Mouse (Mus musculus): ENCODE measurements around the gene Macrod1. TPM values are rescaled to one million over a fixed set of nuclear protein-coding genes. Genes with fewer than 3 reads are reported as not detected.

The Macrod1 gene
- polyA plus RNA-seq, 1 experiment from 2014 or later = 4.8 TPM

- Histone ChIP-seq H3K27ac (ENCODE audit: low read depth, low read length) (no peak overlapping the region), H3K27me3 (replicated peaks; ENCODE audit: control insufficient read depth, insufficient read depth, low read length) (no peaks in the 10 kb centered on the region), H3K4me2 (ENCODE audit: low read length) (no peak overlapping the region), H3K9ac (ENCODE audit: low read length) (no peak overlapping the region), H3K9me3 (replicated peaks; ENCODE audit: control insufficient read depth, low read length) (no peaks in the 10 kb centered on the region), H3K4me3 (ENCODE audit: low read depth, low read length) (no peak overlapping the region), H3K4me1 (ENCODE audit: control insufficient read depth, insufficient read depth, low read length) (peaks cover 27% of the 10 kb centered on the region), H3K36me3 (ENCODE audit: control insufficient read depth, insufficient read depth, low read length) (no peaks in the 10 kb centered on the region)
- 24% methylated on average over 2 of the region's 2 CpGs for WGBS
- DNase-seq (ENCODE audit: low spot score) (no peak), ATAC-seq (no peak)
Measured at GRCm38 (mm10) chr19:7168423-7168822, 111.8 kb downstream of the Macrod1 start.

GRCm38 (mm10) chr19:7170916-7171315 lies 114.3 kb downstream of the Macrod1 start:
- H3K27ac ChIP-seq (ENCODE audit: low read depth, low read length) = no peak overlapping the region
- peaks cover 25% of the 10 kb centered on the region for H3K4me1 ChIP-seq (ENCODE audit: control insufficient read depth, insufficient read depth, low read length)
- H3K27me3 ChIP-seq (replicated peaks; ENCODE audit: control insufficient read depth, insufficient read depth, low read length) = no peaks in the 10 kb centered on the region
- no peaks in the 10 kb centered on the region for H3K36me3 ChIP-seq (ENCODE audit: control insufficient read depth, insufficient read depth, low read length)
- H3K9me3 ChIP-seq (replicated peaks; ENCODE audit: control insufficient read depth, low read length) = no peaks in the 10 kb centered on the region
- ATAC-seq (no peak), DNase-seq (ENCODE audit: low spot score) (no peak)
- H3K9ac ChIP-seq (ENCODE audit: low read length) = no peak overlapping the region
- 81% methylated on average over 6 of the region's 6 CpGs for WGBS
- no peak overlapping the region for H3K4me3 ChIP-seq (ENCODE audit: low read depth, low read length)
- H3K4me2 ChIP-seq (ENCODE audit: low read length) = no peak overlapping the region

- Histone ChIP-seq H3K9me3 (replicated peaks; ENCODE audit: control insufficient read depth, low read length) (no peaks in the 10 kb centered on the region), H3K27ac (ENCODE audit: low read depth, low read length) (no peak overlapping the region), H3K4me3 (ENCODE audit: low read depth, low read length) (no peak overlapping the region), H3K4me2 (ENCODE audit: low read length) (no peak overlapping the region), H3K4me1 (ENCODE audit: control insufficient read depth, insufficient read depth, low read length) (peaks cover 31% of the 10 kb centered on the region), H3K36me3 (ENCODE audit: control insufficient read depth, insufficient read depth, low read length) (no peaks in the 10 kb centered on the region), H3K9ac (ENCODE audit: low read length) (no peak overlapping the region), H3K27me3 (replicated peaks; ENCODE audit: control insufficient read depth, insufficient read depth, low read length) (no peaks in the 10 kb centered on the region)
- ATAC-seq = peak; percentile 4; the same call in 1 of the 2 replicates
- 6% methylated on average over 8 of the region's 8 CpGs for WGBS
- DNase-seq (ENCODE audit: low spot score) = no peak
Measured at GRCm38 (mm10) chr19:7171447-7171846, 114.8 kb downstream of the Macrod1 start.

- peak overlapping the region; percentile 6; the same call in 1 of the 2 replicates for H3K4me2 ChIP-seq (ENCODE audit: low read length)
- no peaks in the 10 kb centered on the region for H3K9me3 ChIP-seq (replicated peaks; ENCODE audit: control insufficient read depth, low read length)
- H3K4me1 ChIP-seq (ENCODE audit: control insufficient read depth, insufficient read depth, low read length) = peaks cover 33% of the 10 kb centered on the region
- DNase-seq (ENCODE audit: low spot score) = peak; percentile 94
- ATAC-seq = peak; percentile 93
- 7% methylated on average over 13 of the region's 13 CpGs for WGBS
- H3K36me3 ChIP-seq (ENCODE audit: control insufficient read depth, insufficient read depth, low read length) = no peaks in the 10 kb centered on the region
- H3K27me3 ChIP-seq (replicated peaks; ENCODE audit: control insufficient read depth, insufficient read depth, low read length) = no peaks in the 10 kb centered on the region
- H3K9ac ChIP-seq (ENCODE audit: low read length) = peak overlapping the region; percentile 13; the same call in 1 of the 2 replicates
- peak overlapping the region; percentile 72 for H3K27ac ChIP-seq (ENCODE audit: low read depth, low read length)
- no peak overlapping the region for H3K4me3 ChIP-seq (ENCODE audit: low read depth, low read length)
Measured at GRCm38 (mm10) chr19:7172051-7172866, 115.6 kb downstream of the Macrod1 start.

- H3K4me3 ChIP-seq (ENCODE audit: low read depth, low read length) = no peak overlapping the region
- no peaks in the 10 kb centered on the region for H3K36me3 ChIP-seq (ENCODE audit: control insufficient read depth, insufficient read depth, low read length)
- 3% methylated on average over 11 of the region's 11 CpGs for WGBS
- ATAC-seq (peak; percentile 47), DNase-seq (ENCODE audit: low spot score) (peak; percentile 87)
- peak overlapping the region; percentile 29; the same call in 1 of the 2 replicates for H3K9ac ChIP-seq (ENCODE audit: low read length)
- H3K27me3 ChIP-seq (replicated peaks; ENCODE audit: control insufficient read depth, insufficient read depth, low read length) = no peaks in the 10 kb centered on the region
- H3K9me3 ChIP-seq (replicated peaks; ENCODE audit: control insufficient read depth, low read length) = no peaks in the 10 kb centered on the region
- peaks cover 45% of the 10 kb centered on the region for H3K4me1 ChIP-seq (ENCODE audit: control insufficient read depth, insufficient read depth, low read length)
- no peak overlapping the region for H3K4me2 ChIP-seq (ENCODE audit: low read length)
- H3K27ac ChIP-seq (ENCODE audit: low read depth, low read length) = no peak overlapping the region; the same call in 1 of the 2 replicates
Measured at GRCm38 (mm10) chr19:7176041-7176696, 119.6 kb downstream of the Macrod1 start.

DNA sequence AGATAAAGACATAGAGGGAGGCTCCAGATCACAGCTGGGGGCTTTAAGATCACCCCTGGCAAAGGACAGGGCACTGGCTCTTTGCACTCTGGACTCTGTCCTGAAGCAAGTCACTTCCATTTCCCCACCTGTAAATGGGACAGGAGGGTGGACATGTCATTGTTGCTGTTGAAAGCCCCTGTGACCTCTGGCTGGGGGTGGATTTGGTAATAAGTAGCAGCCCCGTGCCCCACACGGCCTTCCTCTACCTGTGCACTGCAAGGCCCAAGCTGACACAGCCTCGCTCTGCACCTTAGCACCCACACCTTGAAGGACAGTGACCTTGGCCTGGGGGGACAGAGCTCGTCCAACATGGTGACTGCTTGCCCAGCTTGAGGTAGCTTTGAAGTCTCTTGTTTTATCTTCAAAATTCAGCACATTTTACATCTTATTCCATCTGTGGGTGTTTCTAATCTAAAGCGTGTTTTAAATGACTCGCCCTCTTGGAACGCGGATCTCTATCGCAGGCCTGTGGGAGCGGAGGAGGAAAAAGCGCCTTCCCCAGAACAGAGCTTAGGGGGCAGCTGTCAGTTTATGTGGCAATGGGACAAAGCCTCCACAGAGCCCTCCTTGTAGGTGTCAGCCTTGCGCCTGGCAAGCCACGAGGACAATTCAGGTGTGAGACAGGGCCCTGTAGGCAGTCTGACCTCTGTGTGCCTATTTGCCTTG lies 121.3 kb downstream of the Macrod1 start:
- H3K27me3 ChIP-seq (replicated peaks; ENCODE audit: control insufficient read depth, insufficient read depth, low read length) = no peaks in the 10 kb centered on the region
- 0 out of 2 replicates have a peak overlapping the region, but pooled peaks have one; percentile 52 for H3K27ac ChIP-seq (ENCODE audit: low read depth, low read length)
- WGBS = 50% methylated on average over 13 of the region's 13 CpGs
- H3K9me3 ChIP-seq (replicated peaks; ENCODE audit: control insufficient read depth, low read length) = no peaks in the 10 kb centered on the region
- DNase-seq (ENCODE audit: low spot score) (no peak), ATAC-seq (no peak)
- H3K4me3 ChIP-seq (ENCODE audit: low read depth, low read length) = no peak overlapping the region
- peaks cover 46% of the 10 kb centered on the region for H3K4me1 ChIP-seq (ENCODE audit: control insufficient read depth, insufficient read depth, low read length)
- H3K4me2 ChIP-seq (ENCODE audit: low read length) = no peak overlapping the region
- H3K36me3 ChIP-seq (ENCODE audit: control insufficient read depth, insufficient read depth, low read length) = no peaks in the 10 kb centered on the region
- peak overlapping the region; percentile 2; the same call in 1 of the 2 replicates for H3K9ac ChIP-seq (ENCODE audit: low read length)

- H3K27me3 ChIP-seq (replicated peaks; ENCODE audit: control insufficient read depth, insufficient read depth, low read length) = no peaks in the 10 kb centered on the region
- no peak overlapping the region for H3K4me2 ChIP-seq (ENCODE audit: low read length)
- no peak overlapping the region for H3K9ac ChIP-seq (ENCODE audit: low read length)
- H3K36me3 ChIP-seq (ENCODE audit: control insufficient read depth, insufficient read depth, low read length) = no peaks in the 10 kb centered on the region
- no peak overlapping the region for H3K4me3 ChIP-seq (ENCODE audit: low read depth, low read length)
- no peaks in the 10 kb centered on the region for H3K9me3 ChIP-seq (replicated peaks; ENCODE audit: control insufficient read depth, low read length)
- H3K27ac ChIP-seq (ENCODE audit: low read depth, low read length) = peak overlapping the region; percentile 52; the same call in 1 of the 2 replicates
- no peak for ATAC-seq
- WGBS = 38% methylated on average over 3 of the region's 3 CpGs
- no peak for DNase-seq (ENCODE audit: low spot score)
- peaks cover 56% of the 10 kb centered on the region for H3K4me1 ChIP-seq (ENCODE audit: control insufficient read depth, insufficient read depth, low read length)
Measured at GRCm38 (mm10) chr19:7178841-7179452, 122.3 kb downstream of the Macrod1 start.

GRCm38 (mm10) chr19:7180756-7181405 lies 124.3 kb downstream of the Macrod1 start:
- Histone ChIP-seq H3K36me3 (ENCODE audit: control insufficient read depth, insufficient read depth, low read length) (no peaks in the 10 kb centered on the region), H3K4me2 (ENCODE audit: low read length) (no peak overlapping the region), H3K27me3 (replicated peaks; ENCODE audit: control insufficient read depth, insufficient read depth, low read length) (no peaks in the 10 kb centered on the region), H3K4me1 (ENCODE audit: control insufficient read depth, insufficient read depth, low read length) (peaks cover 55% of the 10 kb centered on the region), H3K9me3 (replicated peaks; ENCODE audit: control insufficient read depth, low read length) (no peaks in the 10 kb centered on the region), H3K27ac (ENCODE audit: low read depth, low read length) (no peak overlapping the region), H3K9ac (ENCODE audit: low read length) (no peak overlapping the region), H3K4me3 (ENCODE audit: low read depth, low read length) (no peak overlapping the region)
- 68% methylated on average over 8 of the region's 8 CpGs for WGBS
- no peak for DNase-seq (ENCODE audit: low spot score)
- no peak for ATAC-seq

Measured in forebrain, embryonic 14.5 days (tissue).